Mouse (Mus musculus): ENCODE measurements around the gene Fam110c.

Gene Fam110c

GRCm38 (mm10) chr12:31101190-31101589 is 27.5 kb downstream of the Fam110c start:
- ATAC-seq (ENCODE audit: insufficient number of reproducible peaks, low FRiP score, low TSS enrichment), result no peak

GRCm38 (mm10) chr12:31101821-31102220 is 28.2 kb downstream of the Fam110c start:
- no peak for ATAC-seq (ENCODE audit: insufficient number of reproducible peaks, low FRiP score, low TSS enrichment)

- ATAC-seq (ENCODE audit: insufficient number of reproducible peaks, low FRiP score, low TSS enrichment), result peak; percentile 33; the same call in 1 of the 2 replicates
Measured at GRCm38 (mm10) chr12:31116005-31116466, 42.4 kb downstream of the Fam110c start.

GRCm38 (mm10) chr12:31120535-31120934 is 46.9 kb downstream of the Fam110c start:
- ATAC-seq (ENCODE audit: insufficient number of reproducible peaks, low FRiP score, low TSS enrichment), result no peak

- ATAC-seq (ENCODE audit: insufficient number of reproducible peaks, low FRiP score, low TSS enrichment), result no peak
Measured at GRCm38 (mm10) chr12:31122892-31123622, 49.4 kb downstream of the Fam110c start.

- ATAC-seq (ENCODE audit: insufficient number of reproducible peaks, low FRiP score, low TSS enrichment), result no peak
Measured at GRCm38 (mm10) chr12:31126071-31126470, 52.4 kb downstream of the Fam110c start.

GRCm38 (mm10) chr12:31129548-31129947 is 55.9 kb downstream of the Fam110c start:
- ATAC-seq (ENCODE audit: insufficient number of reproducible peaks, low FRiP score, low TSS enrichment), result no peak

All from cerebellum, adult (tissue).